Mouse (Mus musculus): ENCODE results near the gene Gm3453. TPM values are rescaled to one million over a fixed set of nuclear protein-coding genes. Genes with fewer than 3 reads are reported as not detected.
"Not testable (repeated sequence)": the region's sequence is repeated elsewhere in the genome, so short reads cannot be mapped to it uniquely, and the experiment has no call there.

Gene Gm3453
- polyA plus RNA-seq (2016; fragmentation: Nextera tagmentation; extraction: Ambion mirVana): not detected in 2 replicates

GRCm38 (mm10) chr14:5979037-5979436 lies at the start of gene Gm3453:
Gm3453 (minus strand) TSS chr14:5979137.
- H3K4me3 ChIP-seq (replicated peaks); H3K4me1 ChIP-seq (replicated peaks); H3K9ac ChIP-seq (replicated peaks); ATAC-seq (ENCODE audit: insufficient number of reproducible peaks, insufficient read depth, low FRiP score, low TSS enrichment, low read depth); H3K9me3 ChIP-seq; H3K36me3 ChIP-seq; H3K4me2 ChIP-seq; H3K27me3 ChIP-seq; H3K27ac ChIP-seq: not testable (repeated sequence)
- WGBS: 51% methylated on average over 2 of the region's 2 CpGs

DNA sequence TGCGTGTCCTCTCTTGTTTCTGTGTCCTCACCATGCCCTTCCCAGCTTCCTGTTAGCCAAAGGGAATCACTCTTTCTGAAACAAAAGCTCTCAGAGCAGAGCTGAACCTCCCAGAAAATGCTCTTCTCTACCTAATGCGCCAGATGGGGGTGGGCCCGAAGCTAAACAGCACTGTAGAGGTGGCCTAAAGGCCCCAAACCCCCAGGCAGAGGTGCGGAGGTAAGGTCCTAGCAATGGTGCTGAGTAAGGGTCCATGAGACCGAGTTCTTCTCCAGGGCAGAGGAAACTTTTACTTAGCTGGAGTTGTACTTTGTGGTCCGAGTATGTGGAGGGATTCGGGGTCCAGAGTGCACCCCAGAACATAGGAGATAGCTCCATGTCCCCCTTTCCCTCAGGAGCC lies 8.2 kb upstream of the Gm3453 start:
- WGBS: 83% methylated on average over 6 of the region's 7 CpGs
- H3K4me3 ChIP-seq (replicated peaks): not testable (repeated sequence)

GRCm38 (mm10) chr14:5962441-5962840 lies 16.5 kb downstream of the Gm3453 start:
- not testable (repeated sequence) for H3K27ac ChIP-seq; ATAC-seq (ENCODE audit: insufficient number of reproducible peaks, insufficient read depth, low FRiP score, low TSS enrichment, low read depth); H3K27me3 ChIP-seq; H3K4me3 ChIP-seq (replicated peaks); H3K36me3 ChIP-seq; H3K9me3 ChIP-seq; H3K4me1 ChIP-seq (replicated peaks); H3K9ac ChIP-seq (replicated peaks); H3K4me2 ChIP-seq
- 32% methylated on average over 4 of the region's 4 CpGs for WGBS

More for the DNA sequence above, 8.2 kb upstream of the Gm3453 start:
- not testable (repeated sequence) for H3K4me1 ChIP-seq (replicated peaks); H3K27ac ChIP-seq; H3K9me3 ChIP-seq; H3K9ac ChIP-seq (replicated peaks); H3K27me3 ChIP-seq; H3K4me2 ChIP-seq; ATAC-seq (ENCODE audit: insufficient number of reproducible peaks, insufficient read depth, low FRiP score, low TSS enrichment, low read depth); H3K36me3 ChIP-seq

GRCm38 (mm10) chr14:5961635-5962034 lies 17.3 kb downstream of the Gm3453 start, which contains the start of gene Gm3248:
Gm3248 (minus strand) TSS chr14:5961745.
- Histone ChIP-seq H3K4me2 (peak within 1 kb of the TSS; percentile 80), H3K4me3 (replicated peaks) (peak within 1 kb of the TSS; percentile 44)
- H3K36me3 ChIP-seq; H3K4me1 ChIP-seq (replicated peaks); H3K9ac ChIP-seq (replicated peaks); ATAC-seq (ENCODE audit: insufficient number of reproducible peaks, insufficient read depth, low FRiP score, low TSS enrichment, low read depth); H3K27me3 ChIP-seq; H3K9me3 ChIP-seq; H3K27ac ChIP-seq: not testable (repeated sequence)
- WGBS: 2% methylated on average over 16 of the region's 23 CpGs

- peak overlapping the region; percentile 80 for H3K4me2 ChIP-seq
- not testable (repeated sequence) for H3K27ac ChIP-seq; ATAC-seq (ENCODE audit: insufficient number of reproducible peaks, insufficient read depth, low FRiP score, low TSS enrichment, low read depth); H3K9ac ChIP-seq (replicated peaks); H3K27me3 ChIP-seq; H3K9me3 ChIP-seq; H3K36me3 ChIP-seq; H3K4me1 ChIP-seq (replicated peaks)
- WGBS: under 1% methylated on average over 18 of the region's 24 CpGs
- peak overlapping the region; percentile 44 for H3K4me3 ChIP-seq (replicated peaks)
Measured at GRCm38 (mm10) chr14:5961102-5961501, 17.8 kb downstream of the Gm3453 start.

DNA sequence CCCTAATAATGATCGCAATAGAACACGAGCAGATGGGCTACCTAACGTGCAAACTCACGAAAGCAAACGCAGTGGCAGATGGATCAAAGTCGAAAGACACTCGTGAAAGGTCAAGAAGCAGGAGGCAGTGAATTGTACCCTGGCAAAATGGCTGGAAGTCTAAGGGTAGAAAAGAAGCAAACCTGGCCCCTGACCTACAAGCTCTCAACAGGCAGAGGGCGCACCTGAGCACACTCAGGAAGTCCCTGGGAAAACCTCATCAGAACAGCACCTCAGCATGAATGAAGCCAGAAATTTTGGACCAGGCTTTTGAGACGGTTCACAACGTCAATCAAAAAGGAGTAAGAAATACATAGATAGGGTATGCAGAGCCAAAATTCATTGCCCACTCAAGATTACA lies 18.5 kb downstream of the Gm3453 start:
- H3K9me3 ChIP-seq; H3K4me2 ChIP-seq; H3K27me3 ChIP-seq; H3K27ac ChIP-seq; ATAC-seq (ENCODE audit: insufficient number of reproducible peaks, insufficient read depth, low FRiP score, low TSS enrichment, low read depth); H3K4me3 ChIP-seq (replicated peaks); H3K36me3 ChIP-seq; H3K9ac ChIP-seq (replicated peaks); H3K4me1 ChIP-seq (replicated peaks): not testable (repeated sequence)
- 7% methylated on average over 6 of the region's 10 CpGs for WGBS

- H3K27me3 ChIP-seq; ATAC-seq (ENCODE audit: insufficient number of reproducible peaks, insufficient read depth, low FRiP score, low TSS enrichment, low read depth); H3K36me3 ChIP-seq: not testable (repeated sequence)
Measured at GRCm38 (mm10) chr14:5923276-5923675, 55.7 kb downstream of the Gm3453 start.

More at GRCm38 (mm10) chr14:5923276-5923675, 55.7 kb downstream of the Gm3453 start:
- not testable (repeated sequence) for H3K27ac ChIP-seq; H3K9ac ChIP-seq (replicated peaks); H3K4me2 ChIP-seq; H3K4me1 ChIP-seq (replicated peaks); H3K9me3 ChIP-seq; H3K4me3 ChIP-seq (replicated peaks)
- WGBS: 79% methylated on average over 7 of the region's 7 CpGs

Other genes with a start within 250 kb of the Gm3453 start
- not detected in 2 replicates for gene Gm3373, start 237.6 kb downstream of the Gm3453 start, polyA plus RNA-seq (2016; fragmentation: Nextera tagmentation; extraction: Ambion mirVana)
- gene Gm3383, start 171.2 kb downstream of the Gm3453 start, polyA plus RNA-seq (2016; fragmentation: Nextera tagmentation; extraction: Ambion mirVana): 0.76 and 0.99 TPM in 2 replicates
- not detected in 2 replicates for gene Gm3424, start 148.8 kb downstream of the Gm3453 start, polyA plus RNA-seq (2016; fragmentation: Nextera tagmentation; extraction: Ambion mirVana)
- 0.14 and 0.38 TPM in 2 replicates for gene Gm8237, start 98.8 kb downstream of the Gm3453 start, polyA plus RNA-seq (2016; fragmentation: Nextera tagmentation; extraction: Ambion mirVana)
- gene Gm3248, start 17.4 kb downstream of the Gm3453 start, polyA plus RNA-seq (2016; fragmentation: Nextera tagmentation; extraction: Ambion mirVana): 0.18 and 0.21 TPM in 2 replicates
- gene Gm6337, start 79.1 kb upstream of the Gm3453 start, polyA plus RNA-seq (2016; fragmentation: Nextera tagmentation; extraction: Ambion mirVana): not detected in 2 replicates
- gene Gm8206, start 114.8 kb upstream of the Gm3453 start, polyA plus RNA-seq (2016; fragmentation: Nextera tagmentation; extraction: Ambion mirVana): 0.93 and 1.7 TPM in 2 replicates
- gene Gm3468, start 129.5 kb upstream of the Gm3453 start, polyA plus RNA-seq (2016; fragmentation: Nextera tagmentation; extraction: Ambion mirVana): 1.5 and 2.2 TPM in 2 replicates
- gene Gm3476, start 146.7 kb upstream of the Gm3453 start, polyA plus RNA-seq (2016; fragmentation: Nextera tagmentation; extraction: Ambion mirVana): not detected in 2 replicates
- gene Gm21560, start 240.2 kb upstream of the Gm3453 start, polyA plus RNA-seq (2016; fragmentation: Nextera tagmentation; extraction: Ambion mirVana): not detected in 2 replicates

All from limb, embryonic 12.5 days (tissue).